Mouse (Mus musculus): ENCODE measurements at regions not wholly inside any gene's neighbourhood (a gene's known extent, or its start where the extent isn't known, plus 50 kb on each side); places are given as distances from the start of the nearest gene placed in this dataset.

DNA sequence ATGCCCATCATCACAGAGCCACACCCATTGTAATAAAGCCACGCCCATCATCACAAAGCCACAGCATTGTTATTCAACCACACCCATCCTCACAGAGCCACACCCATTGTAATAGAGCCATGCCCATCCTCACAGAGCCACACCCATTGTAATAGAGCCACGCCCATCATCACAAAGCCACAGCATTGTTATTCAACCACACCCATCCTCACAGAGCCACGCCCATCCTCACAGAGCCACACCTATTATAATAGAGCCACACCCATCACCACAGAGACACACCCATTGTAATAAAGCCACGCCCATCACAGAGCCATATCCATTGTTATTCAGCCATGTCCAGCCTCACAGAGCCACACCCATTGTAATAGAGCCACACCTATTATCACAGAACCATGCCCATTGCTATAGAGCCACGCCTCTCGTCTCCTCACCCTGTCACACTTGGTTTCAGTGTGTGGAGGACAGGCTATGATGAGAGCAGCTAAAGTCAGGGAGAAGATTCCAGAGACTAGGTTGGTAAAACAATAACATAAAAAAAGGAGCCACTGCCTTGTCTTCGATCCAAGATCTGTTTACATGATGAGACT lies 85.6 kb downstream of the Gxylt1 start:
- Histone ChIP-seq H3K4me2 (ENCODE audit: low read depth, low read length) (no peak overlapping the region), H3K36me3 (ENCODE audit: control insufficient read depth, insufficient read depth, low read length) (no peaks in the 10 kb centered on the region), H3K9me3 (ENCODE audit: control insufficient read depth, low read length) (peaks cover under 1% of the 10 kb centered on the region; the same call in 1 of the 2 replicates), H3K27me3 (ENCODE audit: control insufficient read depth, insufficient read depth, low read depth, low read length) (no peaks in the 10 kb centered on the region), H3K27ac (ENCODE audit: low read length) (no peak overlapping the region), H3K4me1 (replicated peaks; ENCODE audit: control insufficient read depth, insufficient read depth, low read length) (no peaks in the 10 kb centered on the region), H3K9ac (ENCODE audit: low read length) (no peak overlapping the region), H3K4me3 (ENCODE audit: low read length) (no peak overlapping the region)
- ATAC-seq (ENCODE audit: low read depth): no peak
- WGBS: 79% methylated on average over 7 of the region's 7 CpGs

DNA sequence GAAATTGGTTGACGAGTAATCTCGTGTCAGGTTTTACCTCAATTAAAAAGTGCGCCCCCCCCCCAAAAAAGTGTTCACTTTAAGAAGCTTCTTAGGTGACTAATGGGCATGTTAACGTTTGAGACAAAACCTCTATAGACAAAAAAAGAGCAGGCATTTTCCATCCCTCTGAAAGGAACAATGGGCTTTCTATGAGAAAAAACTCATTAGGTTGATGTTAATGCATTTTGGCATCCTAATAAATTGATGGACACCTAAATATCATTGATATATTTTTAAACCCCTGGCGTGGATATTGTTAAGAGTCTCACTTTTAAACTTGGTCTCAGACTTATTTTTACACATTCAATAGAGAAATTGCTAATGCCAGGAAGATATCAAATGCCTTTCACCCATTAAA lies 98.8 kb downstream of the Gxylt1 start:
- no peak for ATAC-seq (ENCODE audit: low read depth)
- H3K27me3 ChIP-seq (ENCODE audit: control insufficient read depth, insufficient read depth, low read depth, low read length): no peaks in the 10 kb centered on the region
- 82% methylated on average over 5 of the region's 5 CpGs for WGBS

DNA sequence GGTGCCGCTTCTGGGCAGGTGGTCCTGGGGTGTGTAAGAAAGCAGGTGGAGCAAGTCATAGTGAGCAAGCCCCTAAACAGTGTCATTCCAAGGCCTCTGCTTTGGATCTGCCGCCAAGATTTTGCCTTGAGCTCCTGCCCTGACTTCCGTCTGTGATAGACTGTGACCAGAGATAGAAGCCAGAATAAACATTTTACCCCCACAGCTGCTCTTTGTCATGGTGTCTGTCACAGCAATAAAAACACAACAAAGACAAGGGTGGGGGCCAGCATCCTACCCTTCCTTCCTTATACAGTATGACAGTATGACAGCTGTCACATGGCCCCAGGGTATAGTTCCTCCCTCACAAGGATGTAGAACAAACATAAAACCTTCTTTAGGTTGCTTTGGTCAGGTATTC lies 106.2 kb downstream of the Gxylt1 start:
- Histone ChIP-seq H3K4me2 (ENCODE audit: low read depth, low read length) (no peak overlapping the region), H3K4me3 (ENCODE audit: low read length) (no peak overlapping the region), H3K9me3 (ENCODE audit: control insufficient read depth, low read length) (0 out of 2 replicates have a peak, but pooled peaks cover 2% of the 10 kb centered on the region), H3K27me3 (ENCODE audit: control insufficient read depth, insufficient read depth, low read depth, low read length) (no peaks in the 10 kb centered on the region), H3K36me3 (ENCODE audit: control insufficient read depth, insufficient read depth, low read length) (no peaks in the 10 kb centered on the region), H3K4me1 (replicated peaks; ENCODE audit: control insufficient read depth, insufficient read depth, low read length) (0 out of 2 replicates have a peak, but pooled peaks cover 3% of the 10 kb centered on the region), H3K27ac (ENCODE audit: low read length) (no peak overlapping the region), H3K9ac (ENCODE audit: low read length) (no peak overlapping the region)
- peak; percentile 87 for ATAC-seq (ENCODE audit: low read depth)
- WGBS: 29% methylated on average over 3 of the region's 3 CpGs

More for the DNA sequence above, 98.8 kb downstream of the Gxylt1 start:
- Histone ChIP-seq H3K27ac (ENCODE audit: low read length) (no peak overlapping the region), H3K4me3 (ENCODE audit: low read length) (no peak overlapping the region), H3K4me2 (ENCODE audit: low read depth, low read length) (no peak overlapping the region), H3K36me3 (ENCODE audit: control insufficient read depth, insufficient read depth, low read length) (no peaks in the 10 kb centered on the region), H3K9ac (ENCODE audit: low read length) (no peak overlapping the region), H3K4me1 (replicated peaks; ENCODE audit: control insufficient read depth, insufficient read depth, low read length) (no peaks in the 10 kb centered on the region), H3K9me3 (ENCODE audit: control insufficient read depth, low read length) (no peaks in the 10 kb centered on the region)

DNA sequence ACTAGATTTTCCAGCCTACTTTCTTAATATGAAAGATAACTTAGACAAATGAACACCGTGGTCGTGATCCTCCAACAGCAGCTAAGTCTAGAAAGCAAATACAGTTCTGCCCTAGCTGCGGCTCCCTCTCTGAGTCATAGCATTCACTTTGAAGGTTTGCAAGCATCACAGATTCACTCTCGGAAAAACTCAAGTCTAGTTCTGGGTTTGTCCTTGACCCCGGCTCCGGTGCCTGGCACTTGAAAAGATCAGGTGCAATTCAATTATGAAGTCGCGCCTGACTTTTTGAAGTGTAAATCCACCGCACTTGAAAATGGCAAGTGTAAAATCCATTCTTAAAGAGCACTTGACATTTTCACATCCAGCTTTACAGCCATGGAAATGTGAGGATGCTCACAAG lies 107.5 kb downstream of the Gxylt1 start:
- Histone ChIP-seq H3K4me2 (ENCODE audit: low read depth, low read length) (no peak overlapping the region), H3K4me3 (ENCODE audit: low read length) (no peak overlapping the region), H3K9me3 (ENCODE audit: control insufficient read depth, low read length) (0 out of 2 replicates have a peak, but pooled peaks cover 2% of the 10 kb centered on the region), H3K4me1 (replicated peaks; ENCODE audit: control insufficient read depth, insufficient read depth, low read length) (peaks cover 3% of the 10 kb centered on the region; the same call in 1 of the 2 replicates), H3K27ac (ENCODE audit: low read length) (no peak overlapping the region), H3K9ac (ENCODE audit: low read length) (no peak overlapping the region), H3K36me3 (ENCODE audit: control insufficient read depth, insufficient read depth, low read length) (no peaks in the 10 kb centered on the region), H3K27me3 (ENCODE audit: control insufficient read depth, insufficient read depth, low read depth, low read length) (no peaks in the 10 kb centered on the region)
- no peak for ATAC-seq (ENCODE audit: low read depth)
- 63% methylated on average over 9 of the region's 9 CpGs for WGBS

DNA sequence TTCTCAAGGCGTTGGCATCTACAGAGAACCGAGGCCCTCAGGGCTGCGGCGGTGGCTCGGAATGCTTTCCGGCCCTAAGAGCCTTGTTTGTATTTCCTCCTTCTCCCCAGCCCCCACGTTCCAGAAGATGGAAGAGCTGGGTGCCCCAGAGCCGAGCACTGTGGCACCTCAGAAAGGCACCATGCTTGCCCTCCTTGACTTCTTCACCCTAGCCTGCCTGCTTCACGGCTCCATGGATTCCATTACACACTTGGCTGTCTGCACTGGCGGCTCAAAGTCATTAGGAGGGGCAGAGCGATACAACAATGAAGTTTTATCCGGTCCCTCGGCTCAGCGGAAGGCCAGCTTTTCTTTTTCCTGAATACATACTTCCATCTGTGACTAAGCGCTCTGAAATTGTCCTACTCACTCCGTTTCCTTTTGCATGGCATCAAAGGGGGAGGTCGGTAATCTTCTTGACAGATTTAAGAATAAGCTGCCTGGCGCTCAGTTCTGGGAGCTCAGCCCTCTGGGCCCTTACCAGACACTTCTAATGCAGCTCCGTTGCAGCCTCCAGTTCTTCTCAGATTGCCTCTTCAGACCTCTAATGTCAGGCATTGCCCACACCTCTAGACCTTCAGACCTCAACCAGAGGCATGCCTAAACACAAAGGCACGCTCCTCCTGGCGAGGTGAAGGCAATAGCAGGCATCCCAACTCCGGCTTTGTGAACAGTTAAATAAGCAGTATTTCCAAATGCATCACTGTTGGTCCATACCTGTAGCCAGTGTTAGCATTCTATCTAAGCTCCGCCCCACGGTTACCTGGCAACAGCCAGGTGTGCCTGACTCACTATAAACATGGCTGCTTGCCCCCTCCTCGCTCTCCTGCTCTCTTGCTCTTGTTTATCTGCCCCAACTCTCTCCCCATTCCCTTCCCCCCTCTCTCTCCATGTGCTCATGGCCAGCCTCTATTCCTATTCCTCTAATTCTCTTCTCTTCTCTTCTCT lies 112.8 kb downstream of the Gxylt1 start:
- Histone ChIP-seq H3K36me3 (ENCODE audit: control insufficient read depth, insufficient read depth, low read length) (no peaks in the 10 kb centered on the region), H3K4me1 (replicated peaks; ENCODE audit: control insufficient read depth, insufficient read depth, low read length) (no peaks in the 10 kb centered on the region; the same call in 1 of the 2 replicates), H3K9ac (ENCODE audit: low read length) (no peak overlapping the region), H3K4me2 (ENCODE audit: low read depth, low read length) (peak overlapping the region; percentile 0; the same call in 1 of the 2 replicates), H3K9me3 (ENCODE audit: control insufficient read depth, low read length) (no peaks in the 10 kb centered on the region), H3K4me3 (ENCODE audit: low read length) (no peak overlapping the region), H3K27me3 (ENCODE audit: control insufficient read depth, insufficient read depth, low read depth, low read length) (no peaks in the 10 kb centered on the region), H3K27ac (ENCODE audit: low read length) (peak overlapping the region; percentile 36; the same call in 1 of the 2 replicates)
- peak; percentile 65 for ATAC-seq (ENCODE audit: low read depth)
- 52% methylated on average over 25 of the region's 25 CpGs for WGBS

DNA sequence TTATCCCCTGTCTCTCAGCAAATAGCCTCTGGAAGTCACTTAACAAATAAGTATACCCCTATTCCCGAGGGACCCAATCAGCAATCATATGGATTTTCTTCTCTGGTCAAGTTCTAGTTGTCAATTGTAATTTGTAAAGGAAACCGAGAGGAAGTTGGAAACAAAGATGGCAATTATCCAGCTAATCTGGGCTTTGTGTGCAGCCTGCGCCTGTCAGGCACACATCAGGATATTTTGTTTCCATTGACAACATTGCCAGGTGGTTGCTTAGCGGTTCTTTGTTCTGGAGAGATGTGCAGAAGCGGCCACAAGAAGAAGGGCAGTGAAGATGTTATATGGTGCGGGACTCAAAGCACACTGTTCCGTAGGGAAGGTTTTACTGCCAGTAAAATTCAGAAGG lies 113.7 kb downstream of the Gxylt1 start:
- Histone ChIP-seq H3K9ac (ENCODE audit: low read length) (no peak overlapping the region), H3K27ac (ENCODE audit: low read length) (no peak overlapping the region)
- WGBS: 65% methylated on average over 7 of the region's 7 CpGs

DNA sequence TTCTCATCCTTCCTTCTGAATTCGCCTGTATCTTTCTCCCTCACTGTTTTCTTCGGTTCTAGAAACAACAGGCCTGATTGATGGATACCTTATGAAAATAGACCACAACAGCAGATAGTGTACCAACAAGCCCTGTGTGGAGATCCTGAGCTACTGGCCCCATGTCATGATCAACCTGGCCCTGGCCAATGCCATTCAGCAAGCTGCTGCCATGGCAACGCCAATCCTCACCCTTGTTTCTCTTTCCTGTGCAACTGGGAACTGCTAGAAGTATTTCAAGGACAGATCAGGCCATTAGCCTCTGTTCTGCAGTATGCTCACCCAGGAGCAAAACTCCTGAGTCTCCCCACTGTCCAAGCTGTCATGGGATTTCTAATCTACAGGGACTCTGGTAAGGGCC lies 119.2 kb downstream of the Gxylt1 start:
- Histone ChIP-seq H3K4me2 (ENCODE audit: low read depth, low read length) (no peak overlapping the region), H3K9ac (ENCODE audit: low read length) (no peak overlapping the region), H3K27me3 (ENCODE audit: control insufficient read depth, insufficient read depth, low read depth, low read length) (no peaks in the 10 kb centered on the region), H3K36me3 (ENCODE audit: control insufficient read depth, insufficient read depth, low read length) (no peaks in the 10 kb centered on the region), H3K27ac (ENCODE audit: low read length) (no peak overlapping the region), H3K4me3 (ENCODE audit: low read length) (no peak overlapping the region), H3K9me3 (ENCODE audit: control insufficient read depth, low read length) (no peaks in the 10 kb centered on the region), H3K4me1 (replicated peaks; ENCODE audit: control insufficient read depth, insufficient read depth, low read length) (no peaks in the 10 kb centered on the region)
- WGBS: 83% methylated on average over 3 of the region's 3 CpGs
- ATAC-seq (ENCODE audit: low read depth): no peak

More for the DNA sequence above, 113.7 kb downstream of the Gxylt1 start:
- Histone ChIP-seq H3K4me3 (ENCODE audit: low read length) (no peak overlapping the region), H3K4me2 (ENCODE audit: low read depth, low read length) (no peak overlapping the region), H3K36me3 (ENCODE audit: control insufficient read depth, insufficient read depth, low read length) (no peaks in the 10 kb centered on the region), H3K27me3 (ENCODE audit: control insufficient read depth, insufficient read depth, low read depth, low read length) (no peaks in the 10 kb centered on the region), H3K4me1 (replicated peaks; ENCODE audit: control insufficient read depth, insufficient read depth, low read length) (no peaks in the 10 kb centered on the region; the same call in 1 of the 2 replicates), H3K9me3 (ENCODE audit: control insufficient read depth, low read length) (no peaks in the 10 kb centered on the region)
- 0 out of 2 replicates have a peak, but pooled peaks have one; percentile 34 for ATAC-seq (ENCODE audit: low read depth)

DNA sequence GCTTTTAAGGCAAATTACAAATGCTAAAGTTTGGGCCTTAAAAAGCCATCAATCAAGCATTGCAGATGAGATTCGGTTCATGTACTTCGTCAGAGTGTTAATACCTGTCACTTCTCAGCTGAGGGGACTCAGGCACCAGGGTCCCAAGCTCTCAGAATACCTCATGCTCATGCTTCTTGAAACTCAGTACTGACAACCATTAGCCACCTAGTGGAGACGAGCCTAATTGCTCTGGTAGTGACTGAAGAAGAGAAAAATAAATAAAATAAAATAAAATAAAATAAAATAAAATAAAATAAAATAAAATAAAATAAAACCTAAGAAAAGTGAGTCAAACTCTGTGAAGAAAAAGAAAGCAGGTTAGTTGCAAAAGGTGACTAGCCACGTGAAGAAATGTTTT lies 121.0 kb downstream of the Gxylt1 start:
- H3K4me3 ChIP-seq (ENCODE audit: low read length): no peak overlapping the region
- H3K27ac ChIP-seq (ENCODE audit: low read length): no peak overlapping the region
- no peak overlapping the region for H3K9ac ChIP-seq (ENCODE audit: low read length)
- no peaks in the 10 kb centered on the region for H3K36me3 ChIP-seq (ENCODE audit: control insufficient read depth, insufficient read depth, low read length)
- no peak overlapping the region for H3K4me2 ChIP-seq (ENCODE audit: low read depth, low read length)
- H3K9me3 ChIP-seq (ENCODE audit: control insufficient read depth, low read length): no peaks in the 10 kb centered on the region
- H3K27me3 ChIP-seq (ENCODE audit: control insufficient read depth, insufficient read depth, low read depth, low read length): no peaks in the 10 kb centered on the region
- no peaks in the 10 kb centered on the region for H3K4me1 ChIP-seq (replicated peaks; ENCODE audit: control insufficient read depth, insufficient read depth, low read length)
- WGBS: 47% methylated on average over 4 of the region's 4 CpGs
- no peak for ATAC-seq (ENCODE audit: low read depth)

DNA sequence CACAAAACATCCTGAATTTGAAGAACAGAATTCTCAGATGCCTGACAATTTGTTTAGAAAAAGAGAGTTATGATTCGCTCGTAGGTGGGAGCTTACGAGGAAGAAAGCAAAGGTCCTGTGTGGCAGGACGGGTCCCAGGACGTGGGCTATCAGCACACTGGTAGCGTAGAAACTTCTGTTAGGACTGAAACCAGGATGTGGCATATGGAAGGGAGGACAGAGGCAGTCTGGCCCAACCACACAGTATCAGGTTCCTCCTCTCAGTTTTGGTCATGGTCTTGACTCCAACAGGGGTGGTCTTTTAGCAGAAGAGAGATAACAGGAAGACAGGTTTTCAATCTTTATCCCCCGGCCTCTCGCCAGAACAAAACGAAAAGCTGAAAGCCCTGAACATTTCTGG lies 130.1 kb downstream of the Gxylt1 start:
- H3K4me2 ChIP-seq (ENCODE audit: low read depth, low read length): no peak overlapping the region
- no peak overlapping the region for H3K9ac ChIP-seq (ENCODE audit: low read length)
- WGBS: 46% methylated on average over 9 of the region's 9 CpGs
- no peaks in the 10 kb centered on the region for H3K36me3 ChIP-seq (ENCODE audit: control insufficient read depth, insufficient read depth, low read length)
- no peak overlapping the region for H3K4me3 ChIP-seq (ENCODE audit: low read length)
- H3K4me1 ChIP-seq (replicated peaks; ENCODE audit: control insufficient read depth, insufficient read depth, low read length): no peaks in the 10 kb centered on the region
- no peaks in the 10 kb centered on the region for H3K9me3 ChIP-seq (ENCODE audit: control insufficient read depth, low read length)
- H3K27ac ChIP-seq (ENCODE audit: low read length): no peak overlapping the region
- no peak for ATAC-seq (ENCODE audit: low read depth)
- no peaks in the 10 kb centered on the region for H3K27me3 ChIP-seq (ENCODE audit: control insufficient read depth, insufficient read depth, low read depth, low read length)
